Mouse (Mus musculus): ENCODE measurements around the gene Pkp2. TPM values are rescaled to one million over a fixed set of nuclear protein-coding genes. Genes with fewer than 3 reads are reported as not detected.

The Pkp2 gene
- polyA plus RNA-seq, 1 experiment, result not detected

- TF ChIP-seq POLR2A (IDR thresholded peaks at IDR 0.05; ENCODE audit: insufficient read depth, low read depth, low read length), result no peak
- no peak for TF ChIP-seq CTCF (IDR thresholded peaks at IDR 0.05; ENCODE audit: insufficient read depth, low read depth, low read length)
- H3K4me3 ChIP-seq (ENCODE audit: insufficient read depth, low read depth, low read length), result no peak overlapping the region
- H3K4me1 ChIP-seq (ENCODE audit: control insufficient read depth, insufficient read depth, low read length), result no peaks in the 10 kb centered on the region
- no peak overlapping the region for H3K27ac ChIP-seq (ENCODE audit: insufficient read depth, low read depth, low read length)
- WGBS, result 33% methylated on average over 4 of the region's 4 CpGs
Observed at GRCm38 (mm10) chr16:16253326-16254074, 40.4 kb downstream of the Pkp2 start.

- Histone ChIP-seq H3K27ac (ENCODE audit: insufficient read depth, low read depth, low read length) (no peak overlapping the region), H3K4me3 (ENCODE audit: insufficient read depth, low read depth, low read length) (no peak overlapping the region), H3K4me1 (ENCODE audit: control insufficient read depth, insufficient read depth, low read length) (no peaks in the 10 kb centered on the region)
- WGBS, result 81% methylated on average over 1 of the region's 1 CpGs
- TF ChIP-seq CTCF (IDR thresholded peaks at IDR 0.05; ENCODE audit: insufficient read depth, low read depth, low read length), result no peak
- TF ChIP-seq POLR2A (IDR thresholded peaks at IDR 0.05; ENCODE audit: insufficient read depth, low read depth, low read length), result no peak
Observed at GRCm38 (mm10) chr16:16255217-16255616, 42.1 kb downstream of the Pkp2 start.

GRCm38 (mm10) chr16:16255874-16256273 lies 42.8 kb downstream of the Pkp2 start:
- Histone ChIP-seq H3K27ac (ENCODE audit: insufficient read depth, low read depth, low read length) (no peak overlapping the region), H3K4me3 (ENCODE audit: insufficient read depth, low read depth, low read length) (no peak overlapping the region), H3K4me1 (ENCODE audit: control insufficient read depth, insufficient read depth, low read length) (no peaks in the 10 kb centered on the region)
- no peak for TF ChIP-seq POLR2A (IDR thresholded peaks at IDR 0.05; ENCODE audit: insufficient read depth, low read depth, low read length)
- 84% methylated on average over 7 of the region's 7 CpGs for WGBS

GRCm38 (mm10) chr16:16256672-16257071 lies 43.6 kb downstream of the Pkp2 start:
- H3K4me3 ChIP-seq (ENCODE audit: insufficient read depth, low read depth, low read length), result no peak overlapping the region
- 83% methylated on average over 1 of the region's 1 CpGs for WGBS
- no peak overlapping the region for H3K27ac ChIP-seq (ENCODE audit: insufficient read depth, low read depth, low read length)
- no peaks in the 10 kb centered on the region for H3K4me1 ChIP-seq (ENCODE audit: control insufficient read depth, insufficient read depth, low read length)
- TF ChIP-seq CTCF (IDR thresholded peaks at IDR 0.05; ENCODE audit: insufficient read depth, low read depth, low read length) (no peak), POLR2A (IDR thresholded peaks at IDR 0.05; ENCODE audit: insufficient read depth, low read depth, low read length) (no peak)

- Histone ChIP-seq H3K4me1 (ENCODE audit: control insufficient read depth, insufficient read depth, low read length) (no peaks in the 10 kb centered on the region), H3K4me3 (ENCODE audit: insufficient read depth, low read depth, low read length) (no peak overlapping the region), H3K27ac (ENCODE audit: insufficient read depth, low read depth, low read length) (no peak overlapping the region)
- TF ChIP-seq POLR2A (IDR thresholded peaks at IDR 0.05; ENCODE audit: insufficient read depth, low read depth, low read length) (no peak), CTCF (IDR thresholded peaks at IDR 0.05; ENCODE audit: insufficient read depth, low read depth, low read length) (no peak)
- 95% methylated on average over 5 of the region's 5 CpGs for WGBS
Observed at GRCm38 (mm10) chr16:16260882-16261281, 47.8 kb downstream of the Pkp2 start.

DNA sequence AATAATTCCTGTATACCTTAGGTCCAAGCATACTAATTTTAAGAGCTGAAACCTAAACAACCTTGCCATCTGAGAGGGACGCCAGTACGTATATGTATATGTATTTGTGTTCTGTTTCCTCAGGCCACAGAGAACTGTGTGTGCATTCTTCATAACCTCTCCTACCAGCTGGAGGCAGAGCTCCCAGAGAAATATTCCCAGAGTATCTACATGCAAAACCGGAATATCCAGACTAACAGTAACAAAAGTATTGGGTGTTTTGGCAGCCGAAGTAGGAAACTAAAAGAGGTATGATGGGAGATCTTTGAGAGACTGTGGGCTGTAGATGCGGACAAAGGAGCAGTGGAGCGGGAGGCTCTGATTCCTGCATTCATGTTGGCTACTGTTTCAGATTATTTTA lies 48.4 kb downstream of the Pkp2 start:
- no peak overlapping the region for H3K4me3 ChIP-seq (ENCODE audit: insufficient read depth, low read depth, low read length)
- H3K27ac ChIP-seq (ENCODE audit: insufficient read depth, low read depth, low read length), result no peak overlapping the region
- H3K4me1 ChIP-seq (ENCODE audit: control insufficient read depth, insufficient read depth, low read length), result no peaks in the 10 kb centered on the region
- TF ChIP-seq POLR2A (IDR thresholded peaks at IDR 0.05; ENCODE audit: insufficient read depth, low read depth, low read length) (no peak), CTCF (IDR thresholded peaks at IDR 0.05; ENCODE audit: insufficient read depth, low read depth, low read length) (no peak)
- 86% methylated on average over 6 of the region's 6 CpGs for WGBS

DNA sequence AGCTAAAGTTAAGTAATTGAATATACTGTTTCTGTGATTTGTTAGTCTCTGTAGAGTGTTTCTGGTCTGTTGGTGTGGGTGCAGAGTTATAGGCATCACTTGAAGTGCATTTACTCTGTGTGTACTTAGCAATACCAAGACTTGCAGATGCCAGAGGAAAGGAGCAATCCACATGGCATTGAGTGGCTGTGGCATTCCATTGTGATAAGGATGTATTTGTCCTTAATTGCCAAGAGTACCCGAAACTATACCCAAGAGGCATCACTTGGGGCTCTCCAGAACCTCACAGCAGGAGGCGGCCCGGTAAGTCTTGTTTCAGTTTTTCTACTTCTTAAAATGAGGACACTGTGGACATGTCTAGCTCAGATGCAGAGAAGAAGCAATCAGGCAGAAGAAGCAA lies 49.3 kb downstream of the Pkp2 start:
- Histone ChIP-seq H3K4me3 (ENCODE audit: insufficient read depth, low read depth, low read length) (no peak overlapping the region), H3K4me1 (ENCODE audit: control insufficient read depth, insufficient read depth, low read length) (no peaks in the 10 kb centered on the region), H3K27ac (ENCODE audit: insufficient read depth, low read depth, low read length) (no peak overlapping the region)
- TF ChIP-seq POLR2A (IDR thresholded peaks at IDR 0.05; ENCODE audit: insufficient read depth, low read depth, low read length) (no peak), CTCF (IDR thresholded peaks at IDR 0.05; ENCODE audit: insufficient read depth, low read depth, low read length) (no peak)
- 87% methylated on average over 3 of the region's 3 CpGs for WGBS

DNA sequence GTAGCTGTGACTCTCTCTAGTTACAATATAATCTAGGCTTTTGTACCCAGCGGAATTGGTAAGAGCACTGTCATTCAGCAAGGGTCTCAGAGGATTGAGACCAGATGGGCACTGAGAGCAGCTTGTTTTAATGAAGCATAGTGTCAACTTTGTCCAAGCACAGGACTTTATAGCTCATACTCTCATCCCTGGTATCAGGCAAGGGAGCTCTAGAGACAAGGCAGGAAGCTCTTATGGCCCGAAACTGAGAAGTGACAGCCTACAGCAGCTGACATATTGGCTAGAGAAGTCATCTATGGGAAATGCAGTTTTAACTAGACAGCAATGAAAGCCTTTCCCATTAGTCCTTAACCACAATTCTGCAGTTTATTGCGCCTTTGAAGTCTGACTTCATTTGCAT lies 59.9 kb downstream of the Pkp2 start:
- H3K4me3 ChIP-seq (ENCODE audit: insufficient read depth, low read depth, low read length), result no peak overlapping the region
- TF ChIP-seq CTCF (IDR thresholded peaks at IDR 0.05; ENCODE audit: insufficient read depth, low read depth, low read length) (no peak), POLR2A (IDR thresholded peaks at IDR 0.05; ENCODE audit: insufficient read depth, low read depth, low read length) (no peak)
- H3K4me1 ChIP-seq (ENCODE audit: control insufficient read depth, insufficient read depth, low read length), result no peaks in the 10 kb centered on the region
- 27% methylated on average over 3 of the region's 3 CpGs for WGBS
- no peak overlapping the region for H3K27ac ChIP-seq (ENCODE audit: insufficient read depth, low read depth, low read length)

- Histone ChIP-seq H3K4me1 (ENCODE audit: control insufficient read depth, insufficient read depth, low read length) (no peaks in the 10 kb centered on the region), H3K4me3 (ENCODE audit: insufficient read depth, low read depth, low read length) (no peak overlapping the region), H3K27ac (ENCODE audit: insufficient read depth, low read depth, low read length) (no peak overlapping the region)
- TF ChIP-seq CTCF (IDR thresholded peaks at IDR 0.05; ENCODE audit: insufficient read depth, low read depth, low read length) (no peak), POLR2A (IDR thresholded peaks at IDR 0.05; ENCODE audit: insufficient read depth, low read depth, low read length) (no peak)
- WGBS, result 66% methylated on average over 6 of the region's 6 CpGs
Observed at GRCm38 (mm10) chr16:16273752-16274151, 60.6 kb downstream of the Pkp2 start.

Data from olfactory bulb, adult 2 months (tissue).